Mouse (Mus musculus) cerebellum, adult 9-10 months (tissue): ENCODE data around the gene Shc3.

Experiments used
- DNase-seq: peaks from one replicate; pipeline ENCODE4 v3.0.0; 2022

The Shc3 gene

GRCm38 (mm10) chr13:51568911-51569684 is at the start of gene Shc3:
Gene Shc3, minus strand, starts transcription at chr13:51569419.
- peak; percentile 72 for DNase-seq

GRCm38 (mm10) chr13:51618602-51619001 is 49.4 kb upstream of the Shc3 start:
- DNase-seq = no peak

GRCm38 (mm10) chr13:51617861-51618260 is 48.6 kb upstream of the Shc3 start:
- DNase-seq = peak; percentile 43

- no peak for DNase-seq
Measured at GRCm38 (mm10) chr13:51617306-51617705, 48.1 kb upstream of the Shc3 start.

- DNase-seq = no peak
Measured at GRCm38 (mm10) chr13:51616417-51617044, 47.3 kb upstream of the Shc3 start.

- DNase-seq = no peak
Measured at GRCm38 (mm10) chr13:51615815-51616214, 46.6 kb upstream of the Shc3 start.

- DNase-seq = no peak
Measured at GRCm38 (mm10) chr13:51611500-51611899, 42.3 kb upstream of the Shc3 start.

GRCm38 (mm10) chr13:51611060-51611459 is 41.8 kb upstream of the Shc3 start:
- no peak for DNase-seq

GRCm38 (mm10) chr13:51609231-51609630 is 40.0 kb upstream of the Shc3 start:
- no peak for DNase-seq

- DNase-seq = no peak
Measured at GRCm38 (mm10) chr13:51603894-51604244, 34.6 kb upstream of the Shc3 start.

GRCm38 (mm10) chr13:51603221-51603893 is 34.1 kb upstream of the Shc3 start:
- peak; percentile 25 for DNase-seq

GRCm38 (mm10) chr13:51602764-51603163 is 33.5 kb upstream of the Shc3 start:
- no peak for DNase-seq

GRCm38 (mm10) chr13:51600169-51600568 is 30.9 kb upstream of the Shc3 start:
- no peak for DNase-seq

- DNase-seq = no peak
Measured at GRCm38 (mm10) chr13:51598063-51598462, 28.8 kb upstream of the Shc3 start.

- DNase-seq = no peak
Measured at GRCm38 (mm10) chr13:51595404-51595803, 26.2 kb upstream of the Shc3 start.

GRCm38 (mm10) chr13:51594656-51595311 is 25.6 kb upstream of the Shc3 start:
- DNase-seq = no peak

GRCm38 (mm10) chr13:51588005-51588404 is 18.8 kb upstream of the Shc3 start:
- no peak for DNase-seq

- DNase-seq = no peak
Measured at GRCm38 (mm10) chr13:51582204-51582603, 13.0 kb upstream of the Shc3 start.

- DNase-seq = no peak
Measured at GRCm38 (mm10) chr13:51580263-51581044, 11.2 kb upstream of the Shc3 start.

- no peak for DNase-seq
Measured at GRCm38 (mm10) chr13:51573849-51574248, 4.6 kb upstream of the Shc3 start.

GRCm38 (mm10) chr13:51570111-51570510 is 892 bp upstream of the Shc3 start:
- no peak for DNase-seq

- DNase-seq = no peak
Measured at GRCm38 (mm10) chr13:51569685-51570068, 458 bp upstream of the Shc3 start.

- peak; percentile 29 for DNase-seq
Measured at GRCm38 (mm10) chr13:51568501-51568901, 718 bp downstream of the Shc3 start.
